Mouse (Mus musculus): Measurements from ENCODE around the gene Gsx2.

The Gsx2 gene

GRCm38 (mm10) chr5:75076326-75077050 is 1.1 kb downstream of the Gsx2 start:
- in situ Hi-C loops (cut with MboI; ENCODE audit: low sequenced_read_pairs), result no loop called here

GRCm38 (mm10) chr5:75077051-75077380 is 1.6 kb downstream of the Gsx2 start:
- in situ Hi-C loops (cut with MboI; ENCODE audit: low sequenced_read_pairs), result no loop called here

DNA sequence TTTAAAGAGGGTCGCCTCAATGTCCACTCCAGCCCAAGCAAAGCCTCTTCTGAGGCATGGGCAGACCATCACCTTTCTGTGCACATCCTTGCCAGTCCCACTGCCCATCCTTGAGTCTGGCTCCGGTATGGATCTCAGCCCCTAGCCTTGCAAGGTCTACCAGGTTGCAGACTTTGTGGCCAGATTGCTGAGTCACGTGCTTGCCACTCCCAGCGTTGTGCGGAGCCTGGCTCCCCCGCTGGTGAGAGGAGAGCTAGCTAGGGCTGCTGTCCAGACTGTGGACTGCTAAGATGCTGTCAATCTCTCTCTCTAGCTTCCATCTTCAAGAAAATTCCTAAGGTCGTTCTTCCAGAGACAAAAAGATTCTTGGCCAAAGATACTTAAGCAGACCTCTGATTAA is 4.2 kb downstream of the Gsx2 start:
- in situ Hi-C loops (cut with MboI; ENCODE audit: low sequenced_read_pairs), result no loop called here

GRCm38 (mm10) chr5:75082439-75082838 is 7.0 kb downstream of the Gsx2 start:
- in situ Hi-C loops (cut with MboI; ENCODE audit: low sequenced_read_pairs), result no loop called here

DNA sequence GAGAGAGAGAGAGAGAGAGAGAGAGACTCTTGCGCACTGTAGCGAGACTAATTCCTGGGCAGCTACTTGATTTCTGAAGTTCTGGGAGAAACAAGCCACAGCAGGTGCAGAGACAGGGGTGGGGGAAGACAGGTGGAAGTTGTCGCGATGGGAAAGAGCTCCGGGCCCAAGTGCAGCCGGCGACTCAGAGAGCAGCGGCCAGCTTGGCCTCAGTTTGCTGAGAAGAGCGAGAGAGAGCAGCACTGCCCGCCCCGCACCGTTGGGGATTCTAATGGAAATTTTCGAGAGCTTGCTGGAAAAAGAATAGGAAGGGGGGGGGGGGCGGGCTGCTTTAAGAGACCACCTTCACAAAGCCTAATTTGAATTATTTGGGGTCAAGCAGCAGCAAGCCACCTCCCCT is 7.7 kb downstream of the Gsx2 start:
- in situ Hi-C loops (cut with MboI; ENCODE audit: low sequenced_read_pairs), result no loop called here

DNA sequence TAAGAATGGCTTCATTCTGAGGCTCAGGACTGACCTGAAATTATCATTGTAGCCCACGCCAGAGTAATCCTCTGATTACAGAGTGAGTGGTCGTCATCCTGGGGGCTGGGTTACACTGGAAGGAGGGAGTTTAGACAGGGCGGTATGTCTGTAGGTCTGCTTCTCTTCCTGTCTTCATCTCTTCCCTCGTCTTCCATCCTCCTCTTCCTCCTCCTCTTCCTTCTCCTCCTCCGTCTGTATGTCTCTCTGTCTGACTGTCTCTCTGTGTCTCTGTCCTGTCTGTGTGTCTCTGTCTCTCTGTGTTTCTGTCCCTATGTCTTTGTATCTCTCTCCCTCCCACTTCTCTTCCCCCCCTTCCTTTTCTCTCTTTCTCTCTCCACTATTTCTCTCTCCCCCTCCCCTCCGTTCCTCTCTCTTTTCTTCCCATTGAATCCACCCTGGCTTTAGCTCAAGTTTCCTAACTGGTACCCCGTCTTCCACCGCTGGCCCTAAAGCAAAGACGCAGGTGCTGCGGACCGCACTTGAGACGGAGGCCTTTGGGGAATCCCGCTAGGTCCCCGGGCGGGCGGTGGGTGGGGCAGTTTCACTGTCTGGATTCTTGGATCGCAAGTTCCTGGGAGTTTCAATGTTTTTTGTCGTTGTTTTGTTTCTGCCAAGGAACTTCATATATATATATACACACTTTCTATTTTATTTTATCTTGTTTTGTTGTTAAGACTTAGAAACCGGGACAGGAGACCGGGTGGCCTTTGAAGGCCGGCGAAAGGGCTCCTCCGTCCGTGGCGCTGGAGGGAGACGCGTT is 8.4 kb downstream of the Gsx2 start:
- in situ Hi-C loops (cut with MboI; ENCODE audit: low sequenced_read_pairs), result no loop called here

GRCm38 (mm10) chr5:75084393-75084870 is 9.0 kb downstream of the Gsx2 start:
- in situ Hi-C loops (cut with MboI; ENCODE audit: low sequenced_read_pairs), result no loop called here

DNA sequence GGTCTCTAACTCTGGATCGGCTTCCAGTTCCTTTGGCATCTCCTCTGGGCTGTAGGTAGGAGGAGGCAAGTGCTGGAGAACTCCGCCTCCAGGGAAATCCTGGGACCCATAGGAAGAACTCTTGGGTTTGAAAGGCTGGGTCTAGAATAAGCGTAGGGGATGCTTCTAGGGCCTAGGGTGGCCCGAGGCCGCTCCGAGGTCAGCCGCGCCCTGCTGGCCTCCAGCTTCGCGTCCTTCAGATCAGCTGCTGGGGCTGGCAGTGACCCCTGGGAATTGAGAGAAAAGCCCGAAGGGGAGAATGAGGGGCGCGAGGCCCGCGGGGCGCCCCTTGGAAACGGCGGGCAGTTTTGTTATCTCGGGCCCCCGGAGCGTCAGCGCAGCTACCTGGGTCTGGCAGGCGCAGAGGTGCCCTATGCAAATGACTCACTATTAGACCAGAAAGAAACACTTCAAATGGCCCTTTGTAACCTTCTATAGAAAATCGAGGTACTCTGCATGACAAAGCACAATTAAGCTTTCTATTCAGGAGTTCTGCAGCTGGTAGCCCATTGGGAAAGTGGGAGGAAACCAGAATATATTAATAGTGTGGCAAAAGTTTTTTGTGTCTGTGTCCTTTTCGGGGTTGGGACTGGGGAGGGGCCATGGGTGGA is 9.6 kb downstream of the Gsx2 start:
- in situ Hi-C loops (cut with MboI; ENCODE audit: low sequenced_read_pairs), result no loop called here

- in situ Hi-C loops (cut with MboI; ENCODE audit: low sequenced_read_pairs), result no loop called here
Measured at GRCm38 (mm10) chr5:75085521-75085875, 10.1 kb downstream of the Gsx2 start.

DNA sequence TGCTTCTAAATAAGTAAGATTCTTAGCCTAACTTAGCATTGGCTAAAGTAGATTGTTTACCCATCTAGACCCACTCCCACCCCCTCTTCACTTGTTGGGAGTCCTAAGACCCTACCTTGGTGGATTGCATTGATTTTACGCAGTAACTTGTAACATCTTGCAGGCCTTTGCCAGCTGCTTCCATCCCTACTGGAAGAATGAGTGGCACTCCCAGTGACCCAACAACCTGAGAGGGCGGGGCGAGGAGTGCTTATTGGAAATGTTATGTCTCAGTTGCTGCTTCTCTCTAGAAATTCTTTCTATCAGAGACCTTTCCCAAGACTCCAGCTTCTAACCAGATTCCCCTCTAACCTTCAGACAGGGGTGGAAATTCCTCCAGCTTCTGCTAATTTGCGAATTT is 10.5 kb downstream of the Gsx2 start:
- in situ Hi-C loops (cut with MboI; ENCODE audit: low sequenced_read_pairs), result no loop called here

DNA sequence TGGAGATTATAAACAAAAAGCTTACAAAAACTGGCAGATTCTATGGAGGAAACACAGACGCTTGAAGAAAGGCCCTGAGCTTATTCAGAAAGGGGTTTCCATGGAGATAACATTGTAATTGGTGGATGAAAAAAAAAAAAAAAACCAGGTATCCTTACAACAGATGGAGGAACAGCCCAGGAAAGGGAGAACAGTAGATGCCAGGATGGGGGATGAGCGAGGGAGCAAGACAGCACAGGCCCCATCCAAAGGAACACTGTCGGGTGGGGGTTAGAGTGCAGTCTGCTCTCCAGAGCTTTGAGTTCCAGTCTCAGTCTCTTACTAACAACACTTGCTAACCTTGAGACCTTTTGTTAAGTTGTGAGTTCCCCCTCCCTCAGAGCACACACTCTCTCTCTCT is 31.1 kb downstream of the Gsx2 start:
- in situ Hi-C loops (cut with MboI; ENCODE audit: low sequenced_read_pairs), result no loop called here

DNA sequence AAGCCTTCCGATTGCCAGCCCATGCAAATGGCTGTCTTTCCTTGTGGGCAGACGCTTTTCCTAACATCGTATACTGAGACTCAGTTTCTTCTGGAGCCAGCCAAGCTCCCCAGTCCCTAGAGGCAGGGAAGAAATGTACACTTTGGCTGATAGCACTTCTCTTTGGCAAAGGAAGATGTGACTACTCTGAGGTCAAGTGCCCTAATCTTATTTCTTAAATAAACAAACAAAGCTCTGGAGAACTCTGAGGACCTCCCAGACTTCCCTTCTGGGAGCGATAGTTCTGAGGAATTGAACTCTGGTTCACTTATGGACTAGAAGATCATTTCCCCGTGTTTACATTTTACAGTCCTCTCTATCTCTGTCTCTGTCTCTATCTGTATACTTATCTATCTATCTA is 34.0 kb downstream of the Gsx2 start:
- in situ Hi-C loops (cut with MboI; ENCODE audit: low sequenced_read_pairs), result no loop called here

- in situ Hi-C loops (cut with MboI; ENCODE audit: low sequenced_read_pairs), result no loop called here
Measured at GRCm38 (mm10) chr5:75111781-75112180, 36.4 kb downstream of the Gsx2 start.

DNA sequence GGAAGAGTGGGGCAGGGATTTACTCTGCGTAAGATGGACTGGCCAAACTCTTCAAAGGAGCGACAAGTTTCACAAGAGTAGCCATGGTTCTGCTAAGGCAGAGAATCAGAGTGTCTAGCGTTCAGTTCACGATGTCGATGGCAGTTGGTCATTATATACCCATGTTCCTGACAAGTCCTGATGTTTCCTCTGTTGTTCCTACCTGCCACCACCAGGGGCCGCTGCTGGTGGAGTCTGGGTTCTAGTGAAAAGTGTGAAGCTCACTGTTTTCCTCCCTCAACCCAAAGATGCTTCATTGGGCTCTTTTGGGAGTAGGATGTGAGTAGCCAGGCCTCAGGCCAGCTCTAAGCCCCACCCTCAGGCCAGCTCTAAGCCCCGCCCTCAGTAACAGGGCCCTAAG is 43.4 kb downstream of the Gsx2 start:
- in situ Hi-C loops (cut with MboI; ENCODE audit: low sequenced_read_pairs), result no loop called here

GRCm38 (mm10) chr5:75121646-75122045 is 46.2 kb downstream of the Gsx2 start:
- in situ Hi-C loops (cut with MboI; ENCODE audit: low sequenced_read_pairs), result no loop called here

Data from CH12F3 (cell line).